Mouse (Mus musculus): Measurements from ENCODE around the gene Atp1a4.
A peak's percentile ranks its signal among the peaks of the same experiment; 100 is the strongest.

Atp1a4 gene

DNA sequence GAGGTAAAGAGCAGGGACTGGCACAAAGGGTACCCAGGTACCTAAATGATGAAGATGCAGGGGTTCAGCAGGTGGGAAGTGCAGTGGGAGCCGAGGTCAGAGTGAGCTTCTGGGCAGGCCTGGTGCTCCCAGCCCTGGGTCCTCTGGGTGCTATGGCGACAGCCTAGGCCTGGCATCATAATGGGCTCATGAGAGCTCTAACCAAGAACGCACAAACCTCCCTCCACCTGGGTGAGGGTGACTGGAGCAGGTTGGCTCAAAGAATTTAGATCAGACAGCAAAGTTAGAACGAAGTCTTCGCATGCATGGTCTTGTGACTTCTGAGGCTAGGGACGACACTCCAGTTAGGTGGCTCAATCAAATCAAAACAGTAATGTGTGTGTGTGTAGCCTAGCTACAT lies at the start of gene Atp1a4:
Atp1a4 (minus strand) TSS at position 101 of the 400 bp plus-strand sequence.
- no peak for ATAC-seq (ENCODE audit: insufficient number of reproducible peaks, low FRiP score, low TSS enrichment)

DNA sequence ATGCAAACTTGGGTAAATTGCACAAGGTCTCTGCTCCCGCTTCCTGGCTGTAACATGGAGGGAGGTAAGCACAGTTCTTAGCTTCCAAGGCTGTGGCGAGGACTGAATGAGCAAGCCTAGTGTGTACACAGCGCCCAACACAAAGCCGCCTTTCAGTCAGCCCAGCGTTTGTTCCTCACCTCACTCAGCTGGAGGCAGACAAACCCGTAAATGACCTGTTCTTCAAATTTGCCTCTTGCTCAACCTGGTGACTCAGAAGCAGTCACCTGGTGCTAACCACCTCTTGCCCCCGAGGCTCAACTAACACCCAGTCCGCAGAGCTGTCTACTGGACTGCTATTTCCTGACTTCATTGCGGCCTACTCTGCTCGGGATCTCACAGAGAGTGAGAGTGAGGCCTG lies 49.7 kb upstream of the Atp1a4 start:
- ATAC-seq (ENCODE audit: insufficient number of reproducible peaks, low FRiP score, low TSS enrichment): no peak

DNA sequence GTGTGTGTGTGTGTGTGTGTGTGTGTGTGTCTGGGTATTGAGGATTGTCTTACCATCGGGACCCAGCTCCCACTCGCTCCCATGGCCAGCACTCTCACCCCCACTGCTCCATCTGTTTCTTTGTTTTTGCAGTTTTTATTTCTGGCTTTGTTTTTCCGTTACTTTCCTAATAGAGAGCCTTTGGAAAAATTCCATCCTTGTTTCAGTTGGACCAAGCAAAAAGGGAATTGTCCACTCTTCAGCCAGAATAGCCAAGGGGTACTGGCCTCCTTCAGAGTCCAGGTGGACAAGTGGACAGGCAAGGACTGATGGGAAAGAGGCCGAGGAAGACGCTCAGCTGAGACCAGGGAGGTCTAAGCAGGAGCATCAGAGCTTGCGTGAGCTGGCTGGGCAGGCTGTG lies 48.7 kb upstream of the Atp1a4 start:
- ATAC-seq (ENCODE audit: insufficient number of reproducible peaks, low FRiP score, low TSS enrichment): no peak

DNA sequence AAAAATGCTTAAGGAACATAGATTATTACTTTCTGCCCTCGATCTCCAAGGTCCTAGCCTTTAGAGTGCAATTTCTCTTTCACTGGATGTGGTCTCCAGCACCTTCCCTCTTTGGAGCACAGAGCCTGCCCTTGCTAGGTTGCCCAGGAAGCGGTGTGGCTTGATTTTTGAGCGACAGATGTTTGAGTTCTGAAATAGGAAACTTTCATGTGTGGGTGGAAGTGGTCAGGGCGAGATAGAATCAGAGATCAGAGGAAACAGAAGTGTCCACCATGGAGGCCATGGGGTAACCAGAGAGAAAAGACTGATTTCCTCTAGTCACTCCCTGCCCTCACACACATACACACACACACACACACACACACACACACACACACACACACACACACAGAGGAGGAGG lies 48.0 kb upstream of the Atp1a4 start:
- no peak for ATAC-seq (ENCODE audit: insufficient number of reproducible peaks, low FRiP score, low TSS enrichment)

DNA sequence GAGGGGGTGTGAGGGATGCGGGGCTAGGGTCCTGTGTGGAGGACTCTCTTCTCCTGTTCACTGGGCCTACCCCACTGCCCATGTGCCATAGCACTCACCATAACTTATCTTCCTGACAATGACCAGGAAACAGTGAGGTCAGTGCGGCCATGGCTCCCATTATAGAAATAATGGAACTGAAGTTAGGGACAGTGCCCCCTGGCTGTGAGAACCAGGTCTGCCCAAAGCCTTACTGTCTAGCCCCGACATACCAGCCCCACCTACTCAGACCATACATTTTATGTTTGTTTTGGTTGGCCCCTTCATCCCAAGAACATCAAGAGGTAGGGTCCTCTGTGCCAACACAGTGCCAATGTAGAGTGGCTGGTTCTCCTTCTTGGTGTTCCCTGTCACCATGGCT lies 47.4 kb upstream of the Atp1a4 start:
- no peak for ATAC-seq (ENCODE audit: insufficient number of reproducible peaks, low FRiP score, low TSS enrichment)

DNA sequence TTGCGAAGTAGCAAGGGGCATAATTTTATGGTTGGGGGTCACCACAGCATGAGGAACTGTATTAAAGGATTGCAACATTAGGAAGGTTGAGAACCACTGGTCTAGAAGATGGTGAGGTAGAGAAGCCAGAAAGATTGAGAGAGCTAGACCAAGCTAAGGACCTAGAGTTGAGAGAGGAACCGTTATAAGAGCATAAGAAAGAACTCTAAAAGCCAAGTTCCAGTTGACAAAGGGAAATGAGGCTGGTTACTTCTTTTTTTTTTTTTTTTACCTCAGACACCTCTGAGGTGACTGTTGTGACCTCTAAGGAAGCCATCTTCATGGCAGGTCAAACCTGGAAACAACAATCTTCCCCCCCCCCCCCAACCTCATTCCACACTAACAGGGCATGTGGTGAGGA lies 46.9 kb upstream of the Atp1a4 start:
- no peak for ATAC-seq (ENCODE audit: insufficient number of reproducible peaks, low FRiP score, low TSS enrichment)

DNA sequence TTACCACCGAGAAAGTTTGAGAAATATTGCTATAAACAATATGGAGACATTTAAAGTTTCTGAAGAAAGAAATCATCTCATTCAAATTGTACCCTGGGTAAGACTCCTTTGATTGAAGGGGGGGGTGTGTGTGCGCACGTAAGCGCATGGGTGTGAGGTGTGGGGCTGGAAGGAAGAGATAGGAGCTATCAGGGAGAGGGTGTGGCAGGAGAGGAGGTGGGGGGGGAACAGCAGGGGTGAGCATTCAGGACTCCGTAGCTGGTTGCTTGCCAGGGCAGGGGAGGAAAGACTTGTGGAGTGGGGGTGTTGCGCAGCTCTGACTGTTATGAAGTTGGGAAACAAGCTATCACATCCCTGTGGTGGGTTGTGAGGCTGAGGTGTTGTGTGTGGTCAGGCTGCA lies 46.2 kb upstream of the Atp1a4 start:
- ATAC-seq (ENCODE audit: insufficient number of reproducible peaks, low FRiP score, low TSS enrichment): no peak

DNA sequence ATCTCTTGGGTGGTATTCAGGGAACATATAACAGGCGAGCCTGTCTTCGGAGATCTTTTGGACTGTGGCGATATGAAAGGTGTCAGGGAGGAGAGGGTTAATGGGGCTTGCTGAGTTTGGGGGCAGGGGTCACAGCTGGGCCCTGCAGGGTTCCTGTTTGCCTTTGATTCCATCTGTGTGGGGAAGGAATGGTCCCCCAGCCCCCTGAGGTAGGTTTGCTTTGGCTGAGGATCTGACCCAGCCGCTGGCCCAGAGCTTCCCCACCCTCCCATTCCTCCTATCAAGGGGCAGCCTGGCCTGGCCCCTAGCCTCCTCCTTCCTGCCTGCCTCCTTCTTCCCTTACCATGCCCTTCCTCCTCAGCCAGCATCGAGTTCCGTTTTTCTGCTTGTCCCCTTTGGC lies 44.6 kb upstream of the Atp1a4 start:
- no peak for ATAC-seq (ENCODE audit: insufficient number of reproducible peaks, low FRiP score, low TSS enrichment)

DNA sequence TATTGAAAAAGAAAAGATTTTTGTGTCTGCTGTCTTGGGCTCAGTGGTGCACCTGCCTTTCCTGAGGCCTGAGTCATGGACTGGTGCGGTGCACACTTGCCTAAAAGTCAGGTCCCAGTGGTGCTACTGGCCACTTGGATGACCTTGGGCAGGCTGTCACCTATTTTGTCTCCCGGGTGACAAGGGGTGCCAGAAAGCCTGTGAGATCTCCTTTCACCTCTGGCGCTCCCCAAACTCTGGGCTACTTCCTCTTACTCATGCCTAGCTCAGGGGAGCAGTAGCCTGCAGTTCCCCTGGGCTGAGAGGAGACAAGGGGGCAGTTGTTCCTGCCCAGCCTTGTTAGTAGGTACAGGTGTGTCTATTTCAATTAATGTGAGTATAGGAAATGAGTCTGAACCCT lies 44.1 kb upstream of the Atp1a4 start:
- ATAC-seq (ENCODE audit: insufficient number of reproducible peaks, low FRiP score, low TSS enrichment): no peak

DNA sequence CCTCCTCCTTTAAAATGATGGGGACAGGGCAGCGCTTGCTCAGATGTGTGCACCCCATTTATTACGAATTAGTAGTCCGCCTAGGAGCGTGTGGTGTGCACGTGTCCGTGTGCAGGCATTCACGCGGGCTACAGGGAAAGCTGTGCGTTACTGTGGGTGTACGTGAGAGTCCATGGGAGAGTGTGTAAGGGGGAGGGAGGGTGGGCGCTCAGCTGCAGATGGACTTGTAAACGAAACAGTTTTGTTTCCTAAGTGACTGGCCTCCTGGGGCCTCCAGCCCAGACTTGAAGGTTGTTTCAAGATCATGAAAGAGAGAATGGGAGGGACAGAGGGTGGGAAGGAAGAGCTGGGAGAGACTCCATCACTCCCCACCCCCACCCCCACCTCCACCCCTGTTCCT lies 43.0 kb upstream of the Atp1a4 start:
- ATAC-seq (ENCODE audit: insufficient number of reproducible peaks, low FRiP score, low TSS enrichment): no peak

DNA sequence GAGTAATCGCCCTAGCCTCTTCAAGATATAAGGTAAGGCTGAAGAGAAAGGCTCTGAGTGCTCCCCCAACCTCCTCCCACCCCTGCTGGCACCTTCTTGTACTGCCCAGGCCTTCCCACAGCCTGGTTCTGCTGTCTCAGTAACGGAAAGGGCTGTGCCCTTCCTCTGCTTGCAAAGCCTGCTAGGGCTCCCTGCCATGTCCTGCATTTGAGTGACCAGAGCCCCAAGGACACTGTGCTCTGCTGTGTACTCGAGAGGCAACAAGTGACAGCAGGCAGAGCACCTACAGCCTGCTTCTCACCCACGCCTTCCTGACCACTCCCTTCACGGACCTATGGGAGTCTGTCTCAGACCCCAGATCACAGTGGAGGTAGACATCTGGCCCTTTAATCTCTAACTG lies 42.0 kb upstream of the Atp1a4 start:
- no peak for ATAC-seq (ENCODE audit: insufficient number of reproducible peaks, low FRiP score, low TSS enrichment)

DNA sequence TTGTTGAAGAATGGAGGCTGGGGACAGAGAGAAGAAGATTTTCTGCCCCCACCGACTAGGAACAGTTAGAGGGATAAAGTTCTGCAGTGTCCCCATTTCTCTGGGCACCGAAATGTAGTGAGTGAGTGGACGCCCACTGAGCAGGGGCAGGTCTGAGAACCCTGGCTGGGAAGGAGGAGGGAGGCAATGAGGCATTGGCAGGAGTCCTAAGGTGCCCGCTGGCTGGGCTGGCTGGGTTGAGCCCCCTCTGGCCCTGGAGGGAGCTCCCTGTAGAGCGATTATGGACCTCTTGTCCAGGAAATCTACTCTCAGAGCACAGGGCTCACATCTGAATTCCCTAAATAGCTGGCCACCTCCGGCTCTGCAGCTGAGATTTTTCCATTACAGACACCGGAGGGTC lies 41.3 kb upstream of the Atp1a4 start:
- ATAC-seq (ENCODE audit: insufficient number of reproducible peaks, low FRiP score, low TSS enrichment): no peak

DNA sequence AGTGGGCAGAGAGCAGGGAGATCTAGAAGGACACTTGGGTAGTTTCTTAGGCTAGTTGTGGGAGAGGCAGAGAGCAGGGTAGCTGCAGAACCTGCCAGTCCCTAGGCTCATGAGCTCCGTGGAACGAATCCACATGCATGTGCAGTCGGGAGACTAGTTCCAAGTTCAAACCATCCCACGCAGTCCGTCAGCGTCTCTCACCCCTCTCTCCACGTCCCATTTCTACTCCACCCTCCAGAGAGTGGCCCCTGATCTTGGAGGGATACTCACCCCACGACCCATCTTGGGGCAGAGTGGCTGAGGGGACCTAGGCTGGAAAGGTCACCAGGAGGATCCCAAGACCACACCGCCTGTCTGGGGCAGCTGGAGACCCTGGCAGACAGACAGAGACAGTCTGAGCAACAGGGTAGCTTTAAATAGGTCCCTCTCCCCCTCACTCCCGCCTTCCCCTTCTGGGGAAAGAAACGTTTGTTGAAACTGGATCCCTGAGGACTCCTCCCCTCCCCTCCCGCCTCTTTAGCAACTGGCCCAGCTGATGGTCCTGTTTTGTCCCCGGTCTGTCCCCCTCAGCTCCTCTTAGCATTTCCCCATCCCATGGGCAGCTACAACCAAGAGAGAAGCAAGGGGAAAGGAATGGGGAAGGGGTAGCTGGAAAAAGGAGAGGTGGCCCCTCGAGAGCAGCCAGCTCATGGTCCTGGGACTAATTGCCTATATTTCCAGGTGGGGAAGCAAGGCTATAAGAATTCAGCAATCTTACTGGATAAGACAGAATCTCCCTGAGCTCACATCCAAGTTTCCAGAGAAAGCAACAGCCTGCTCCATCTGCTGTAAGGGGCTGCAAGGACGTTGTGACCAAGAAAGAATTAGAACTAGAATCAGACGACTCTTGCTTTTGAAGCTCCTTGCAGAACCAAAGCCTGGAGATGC lies 39.7 kb upstream of the Atp1a4 start, which contains the start of gene Atp1a2:
Atp1a2 (minus strand) TSS at position 454 of the 927 bp plus-strand sequence.
- 0 out of 2 replicates have a peak, but pooled peaks have one; percentile 3 for ATAC-seq (ENCODE audit: insufficient number of reproducible peaks, low FRiP score, low TSS enrichment)

DNA sequence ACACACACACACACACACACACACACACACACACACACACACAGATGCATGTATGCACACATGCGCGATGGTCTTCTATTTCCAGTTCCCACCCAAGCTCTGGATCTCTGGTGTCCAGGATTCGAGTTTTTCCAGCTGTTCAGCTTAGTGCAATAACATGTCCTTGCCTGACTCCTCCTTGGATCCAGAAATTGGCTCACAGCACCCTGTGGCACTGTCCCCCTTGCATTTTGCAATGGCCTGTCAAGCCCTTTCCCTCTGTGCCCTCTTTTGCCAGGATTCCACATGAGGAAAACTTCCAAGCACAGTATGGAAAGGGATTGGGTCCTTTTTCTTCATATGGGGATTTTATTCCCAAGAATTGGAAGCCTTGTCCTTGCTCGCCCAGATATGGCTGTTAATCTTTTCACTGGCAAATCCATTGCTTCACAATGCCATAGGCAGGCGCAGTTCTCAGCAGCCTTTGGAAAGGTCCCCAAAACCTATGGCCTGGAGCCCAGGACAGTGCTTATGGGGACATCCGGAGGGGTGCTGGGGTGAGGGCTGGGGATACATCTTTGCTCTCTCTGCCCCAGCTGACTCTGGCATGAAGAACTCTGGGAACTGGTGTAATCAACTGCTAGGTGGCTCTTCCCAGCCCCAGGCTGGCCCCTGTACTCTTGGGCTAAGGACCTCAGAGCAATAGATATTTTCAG lies 38.7 kb upstream of the Atp1a4 start:
- ATAC-seq (ENCODE audit: insufficient number of reproducible peaks, low FRiP score, low TSS enrichment): 0 out of 2 replicates have a peak, but pooled peaks have one; percentile 33

DNA sequence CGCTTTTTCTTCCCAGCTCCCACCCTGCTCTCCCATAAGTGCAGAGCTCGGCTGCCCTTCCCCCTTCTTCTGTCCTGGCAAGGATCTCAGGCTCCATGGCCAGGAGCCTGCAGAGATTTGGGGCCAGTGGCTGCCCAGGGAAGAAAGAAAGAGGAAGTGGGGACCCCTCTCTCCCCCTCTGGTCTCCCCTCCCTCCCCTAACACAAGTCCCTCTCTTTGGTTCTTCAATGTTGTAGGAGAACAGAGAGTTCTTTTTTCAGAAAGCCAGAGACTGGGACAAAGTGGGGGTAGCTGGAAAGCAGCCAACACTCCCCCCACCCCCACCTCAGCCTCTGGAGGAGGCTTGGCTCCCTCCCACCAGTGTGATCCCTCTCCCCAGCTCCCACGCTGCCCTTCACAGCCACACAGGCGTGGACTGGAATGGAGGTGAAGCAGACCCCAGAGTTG lies 37.6 kb upstream of the Atp1a4 start:
- ATAC-seq (ENCODE audit: insufficient number of reproducible peaks, low FRiP score, low TSS enrichment): no peak

DNA sequence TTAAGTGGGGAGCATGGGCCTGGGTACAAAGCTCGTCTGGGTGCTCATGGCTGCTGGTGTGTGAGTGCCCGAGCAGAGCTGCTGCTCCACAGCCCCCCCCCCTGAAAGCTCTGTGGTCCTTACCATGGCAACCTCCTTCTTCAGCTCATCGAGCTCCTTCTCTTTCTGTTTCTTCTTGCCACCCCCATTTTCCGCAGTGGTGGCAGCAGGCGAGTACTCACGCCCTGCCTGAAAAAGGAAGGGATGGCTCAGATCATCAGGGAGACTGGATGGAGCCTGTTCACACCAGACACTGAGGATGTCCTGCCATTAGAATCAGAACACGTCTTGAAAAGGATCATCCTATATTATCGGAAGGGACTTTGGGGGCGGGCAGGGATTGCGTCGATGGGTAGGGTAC lies 35.2 kb upstream of the Atp1a4 start:
- ATAC-seq (ENCODE audit: insufficient number of reproducible peaks, low FRiP score, low TSS enrichment): no peak

DNA sequence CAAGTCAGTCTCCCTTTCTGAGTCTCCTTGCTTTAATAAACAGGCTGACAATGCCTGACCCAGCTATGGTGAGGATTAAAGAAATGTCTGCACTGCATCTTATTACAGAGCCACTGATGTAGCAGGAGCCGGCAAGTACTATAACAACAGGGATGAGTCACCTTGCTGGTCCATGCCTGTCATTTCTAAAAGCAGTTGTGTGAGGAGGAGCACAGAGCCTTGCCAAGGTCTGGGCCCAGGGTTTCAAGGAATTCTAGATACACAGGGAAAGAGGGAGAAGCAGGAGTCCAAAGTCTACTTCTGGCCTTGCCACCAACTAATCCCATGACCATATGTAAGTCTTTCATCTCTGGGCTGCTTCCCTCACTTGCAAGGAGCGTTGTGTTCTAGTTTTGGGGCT lies 34.7 kb upstream of the Atp1a4 start:
- ATAC-seq (ENCODE audit: insufficient number of reproducible peaks, low FRiP score, low TSS enrichment): no peak

DNA sequence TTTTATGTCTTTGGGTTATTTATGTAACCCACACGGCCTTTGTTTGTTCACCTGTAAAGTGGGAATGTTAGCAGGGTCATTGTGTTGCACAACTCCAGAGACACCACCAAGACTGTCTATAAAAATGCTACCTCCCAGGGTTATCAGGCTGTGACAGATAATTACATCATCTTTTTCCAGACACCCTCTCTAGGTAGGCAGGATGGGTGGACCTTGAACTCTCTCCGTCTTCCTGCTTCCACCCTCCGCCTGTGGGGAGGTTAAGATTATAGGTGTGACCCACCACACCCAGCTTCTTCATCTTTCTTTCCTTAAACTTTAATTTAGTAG lies 31.4 kb upstream of the Atp1a4 start:
- no peak for ATAC-seq (ENCODE audit: insufficient number of reproducible peaks, low FRiP score, low TSS enrichment)

DNA sequence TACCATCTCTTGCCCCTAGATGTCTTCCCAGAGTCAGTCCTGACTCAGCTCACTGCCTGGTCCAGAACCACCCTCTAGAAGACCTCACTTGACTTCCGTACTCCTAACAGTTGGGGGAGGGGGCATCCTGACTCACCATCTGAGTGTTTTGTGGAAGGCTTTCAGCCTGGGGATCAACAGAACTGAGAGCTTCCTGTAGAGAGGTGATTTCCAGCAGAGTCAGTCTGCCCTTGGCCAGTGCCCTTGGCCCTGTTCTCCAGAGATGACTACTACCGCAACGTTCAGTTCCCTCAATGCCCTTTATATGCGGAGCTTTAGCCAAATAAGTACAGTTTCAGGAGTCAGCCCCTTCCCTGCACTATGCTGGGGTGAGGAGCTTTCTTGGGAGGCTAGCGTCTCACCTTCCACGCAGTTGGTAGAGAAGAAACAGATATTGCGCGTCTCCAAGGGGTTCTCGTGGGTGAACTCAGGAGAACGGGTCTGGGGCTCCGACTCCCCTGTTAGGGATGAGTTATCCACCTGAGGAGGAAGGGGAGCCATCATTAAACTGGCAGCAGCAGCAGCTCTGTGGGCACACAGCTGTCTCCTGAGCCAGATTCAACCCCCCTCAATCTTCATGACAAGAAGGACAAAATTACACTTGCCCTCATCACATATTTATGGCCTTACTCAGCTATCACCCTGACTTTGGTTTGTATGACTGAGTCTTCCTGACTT lies 30.8 kb upstream of the Atp1a4 start:
- ATAC-seq (ENCODE audit: insufficient number of reproducible peaks, low FRiP score, low TSS enrichment): no peak

DNA sequence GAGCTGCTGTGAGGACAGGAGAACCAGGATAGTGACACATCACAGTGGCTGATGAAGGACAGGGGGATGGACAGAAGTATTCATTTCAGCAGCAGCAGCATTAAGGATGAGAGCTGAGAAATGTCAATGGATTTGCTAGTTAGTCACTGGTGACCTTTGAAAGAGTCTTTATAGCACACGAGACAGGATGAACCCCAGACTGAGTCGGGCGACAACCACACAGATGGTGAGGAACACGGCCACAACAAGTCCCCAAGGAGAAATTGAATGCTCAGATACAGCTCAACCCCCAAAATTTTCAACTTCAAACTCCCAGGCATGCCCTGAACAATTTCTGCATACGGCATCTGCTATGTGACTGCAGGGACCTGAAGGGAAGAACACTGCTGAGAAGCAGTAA lies 28.5 kb upstream of the Atp1a4 start:
- ATAC-seq (ENCODE audit: insufficient number of reproducible peaks, low FRiP score, low TSS enrichment): no peak

DNA sequence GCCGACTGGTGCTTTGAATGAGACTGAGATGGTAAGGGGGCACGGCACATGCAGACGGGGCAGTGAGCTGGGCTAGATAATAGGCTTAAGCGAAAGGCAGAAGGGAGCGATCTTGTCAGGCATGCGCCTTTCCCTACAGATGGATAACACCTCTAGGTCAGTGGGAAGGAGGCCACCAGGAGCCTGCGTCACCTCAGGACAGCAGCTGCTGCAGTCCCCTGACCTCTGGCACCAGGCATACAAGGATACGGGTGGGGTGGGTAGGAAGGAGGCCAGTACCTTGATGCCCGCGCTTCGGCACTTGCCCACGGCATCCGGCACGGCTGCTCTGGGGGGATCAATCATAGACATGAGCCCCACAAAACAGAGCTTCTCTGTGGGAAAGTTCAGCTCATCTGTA lies 26.0 kb upstream of the Atp1a4 start:
- no peak for ATAC-seq (ENCODE audit: insufficient number of reproducible peaks, low FRiP score, low TSS enrichment)

Measured in cerebellum, adult (tissue).